Mouse (Mus musculus) monocyte, adult 2 months (primary cell): ENCODE data around the gene H2-Eb2.

Source experiments
- DNase-seq, 2 experiments: peaks; one replicate each; pipeline ENCODE4 v3.0.0; 2022; ENCODE audit warnings: low spot score in 2 of 2, low read depth in 1 of 2

H2-Eb2 gene

DNA sequence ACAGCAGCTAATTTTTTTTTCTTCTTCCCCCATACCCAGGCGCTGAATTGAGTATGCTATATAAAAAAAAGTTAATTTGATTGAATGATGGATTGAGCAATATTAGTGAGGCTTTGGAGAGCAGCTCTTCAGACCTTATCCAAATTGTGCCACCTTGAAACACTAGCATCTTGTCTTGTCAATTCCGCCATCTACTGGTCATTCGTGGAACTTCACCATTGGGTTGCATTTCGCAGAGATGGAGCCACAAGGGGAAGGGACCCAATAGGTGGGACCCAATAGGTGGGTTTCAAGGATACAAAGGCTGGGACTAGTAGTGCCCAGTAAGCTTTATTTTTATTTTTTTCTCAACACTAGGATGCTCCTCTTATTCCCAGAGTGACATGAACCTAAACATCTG, 24.0 kb downstream of the H2-Eb2 start:
- DNase-seq, result peak; percentile 49 to 80

- no peak for DNase-seq
Observed at GRCm38 (mm10) chr17:34354539-34354938, 29.1 kb downstream of the H2-Eb2 start, which contains the start of gene Btnl2. Gene Btnl2 (plus strand): TSS chr17:34354822.

GRCm38 (mm10) chr17:34354940-34355339, 29.5 kb downstream of the H2-Eb2 start:
- DNase-seq, result no peak

DNA sequence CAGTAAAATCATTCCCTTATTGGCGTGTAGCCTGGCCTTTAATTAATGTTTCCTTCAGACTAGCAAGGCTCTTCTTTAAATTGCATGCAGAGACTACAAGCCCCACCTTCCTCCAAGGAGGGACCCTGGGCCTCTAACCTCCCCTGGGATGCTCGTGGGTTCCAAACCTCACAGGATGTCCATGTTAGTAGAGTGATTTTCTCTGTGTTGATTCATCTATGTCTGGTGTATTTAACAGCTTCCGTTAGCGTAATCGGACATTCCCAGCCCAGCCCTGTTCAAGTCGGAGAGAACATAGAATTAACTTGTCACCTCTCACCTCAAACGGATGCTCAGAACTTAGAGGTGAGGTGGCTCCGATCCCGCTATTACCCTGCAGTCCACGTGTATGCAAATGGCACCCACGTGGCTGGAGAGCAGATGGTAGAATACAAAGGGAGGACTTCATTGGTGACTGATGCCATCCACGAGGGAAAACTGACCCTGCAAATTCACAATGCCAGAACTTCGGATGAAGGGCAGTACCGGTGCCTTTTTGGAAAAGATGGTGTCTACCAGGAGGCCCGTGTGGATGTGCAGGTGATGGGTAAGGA, 37.6 kb downstream of the H2-Eb2 start:
- DNase-seq, result no peak

- DNase-seq, result no peak
Observed at GRCm38 (mm10) chr17:34363676-34364310, 38.3 kb downstream of the H2-Eb2 start.

- no peak for DNase-seq
Observed at GRCm38 (mm10) chr17:34365031-34365430, 39.6 kb downstream of the H2-Eb2 start.

DNA sequence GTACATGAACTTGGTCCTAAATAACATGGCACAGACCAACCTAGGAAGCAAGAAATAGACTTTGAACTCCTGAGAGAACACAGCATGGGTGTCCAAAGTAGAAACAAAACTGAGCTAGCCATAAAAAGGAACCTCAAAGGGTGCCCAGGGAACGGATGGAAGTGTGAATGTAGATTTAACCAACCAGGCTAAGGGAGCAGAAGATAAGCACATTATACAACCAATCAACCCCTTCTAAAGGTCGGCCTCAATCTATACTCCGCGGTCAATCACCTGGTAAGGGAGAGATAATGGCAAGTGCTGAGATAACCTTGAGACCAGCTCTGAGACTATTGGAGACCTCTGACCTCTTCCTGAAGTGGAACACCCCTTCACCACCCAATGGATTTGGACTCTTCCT, 45.1 kb downstream of the H2-Eb2 start:
- no peak for DNase-seq

DNA sequence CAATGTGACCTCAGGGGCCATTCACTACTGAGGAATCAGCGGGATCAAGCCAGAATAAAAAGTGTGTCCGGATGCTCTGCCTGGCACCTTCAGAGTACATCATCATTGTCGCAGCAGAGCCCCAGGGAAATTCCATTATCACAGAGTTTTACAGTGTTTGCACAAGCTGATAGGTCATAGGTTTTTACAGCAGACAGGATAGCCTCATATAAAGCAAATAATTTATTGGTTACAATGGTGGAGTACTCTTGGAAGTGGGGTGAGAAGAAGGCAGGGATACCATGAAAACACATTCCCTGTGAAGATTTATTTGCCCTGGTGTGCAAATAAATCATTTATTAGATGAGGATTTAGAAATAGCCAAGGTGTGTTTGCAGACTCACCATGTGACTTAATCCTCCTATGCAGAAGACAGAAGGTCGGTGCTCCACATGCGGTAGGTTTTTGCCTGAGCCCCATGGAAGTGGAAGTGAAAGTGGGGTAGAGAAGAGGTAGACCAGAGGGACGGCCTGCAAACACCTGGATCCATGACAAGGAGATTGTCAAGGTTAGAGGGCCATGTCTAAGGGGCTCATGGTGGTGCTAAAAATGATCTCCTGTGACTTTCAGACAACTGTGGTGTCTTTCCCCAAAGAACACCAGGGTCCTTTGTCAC, 47.7 kb downstream of the H2-Eb2 start:
- no peak for DNase-seq

DNA sequence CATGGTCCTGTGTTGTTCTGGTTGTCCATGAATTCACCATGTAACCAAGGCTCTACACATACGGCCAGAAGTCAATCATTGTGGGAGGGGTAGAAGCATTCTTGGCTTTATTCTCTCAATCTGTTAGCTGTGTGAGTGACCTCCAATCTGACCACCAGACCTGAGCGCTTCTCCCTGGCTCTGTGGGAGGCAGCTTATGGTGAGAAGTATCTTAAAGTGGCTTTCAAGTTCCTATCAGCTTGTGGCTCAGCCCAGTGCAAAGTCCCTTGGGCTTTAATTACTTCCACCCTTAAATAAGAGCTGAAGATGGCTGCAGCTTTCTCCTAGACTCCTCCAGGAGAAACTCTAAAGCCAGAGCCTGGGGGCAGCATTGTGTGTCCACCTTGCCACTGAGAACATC, 51.4 kb downstream of the H2-Eb2 start, which contains the start of gene Btnl1:
Gene Btnl1, plus strand, starts transcription at position 286 of the 400 bp plus-strand sequence.
- no peak for DNase-seq

GRCm38 (mm10) chr17:34377450-34378209, 52.2 kb downstream of the H2-Eb2 start:
- no peak for DNase-seq

DNA sequence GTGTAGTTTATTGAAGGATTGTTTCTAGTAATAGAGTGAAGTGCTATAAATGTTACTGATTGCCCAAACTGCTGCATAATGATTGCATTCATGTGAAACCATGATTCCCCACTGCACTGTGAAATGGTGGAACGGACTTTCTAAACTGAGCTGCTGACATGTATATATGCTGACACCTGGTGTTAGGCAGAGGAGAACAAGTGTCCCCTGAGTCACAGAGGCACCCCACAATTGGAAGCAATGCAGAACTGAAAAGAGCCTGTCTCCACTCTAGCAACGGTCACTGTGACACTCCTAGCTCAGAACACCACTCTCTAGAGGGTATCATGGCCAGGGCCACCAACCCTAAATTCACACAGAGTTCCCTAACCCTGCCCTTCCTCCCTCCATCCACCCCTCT, 53.3 kb downstream of the H2-Eb2 start:
- no peak for DNase-seq

DNA sequence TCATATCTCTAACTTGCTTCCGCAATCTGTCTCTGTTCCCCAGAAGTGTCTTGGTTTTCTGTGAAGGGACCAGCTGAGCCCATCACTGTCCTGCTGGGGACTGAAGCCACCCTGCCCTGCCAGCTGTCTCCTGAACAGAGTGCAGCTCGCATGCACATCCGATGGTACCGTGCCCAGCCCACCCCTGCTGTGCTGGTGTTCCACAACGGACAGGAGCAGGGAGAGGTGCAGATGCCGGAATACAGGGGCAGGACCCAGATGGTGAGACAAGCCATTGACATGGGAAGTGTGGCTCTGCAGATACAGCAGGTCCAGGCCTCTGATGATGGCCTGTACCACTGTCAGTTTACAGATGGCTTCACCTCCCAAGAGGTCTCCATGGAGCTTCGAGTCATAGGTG, 54.0 kb downstream of the H2-Eb2 start:
- DNase-seq, result no peak

GRCm38 (mm10) chr17:34381876-34382275, 56.4 kb downstream of the H2-Eb2 start:
- no peak for DNase-seq

DNA sequence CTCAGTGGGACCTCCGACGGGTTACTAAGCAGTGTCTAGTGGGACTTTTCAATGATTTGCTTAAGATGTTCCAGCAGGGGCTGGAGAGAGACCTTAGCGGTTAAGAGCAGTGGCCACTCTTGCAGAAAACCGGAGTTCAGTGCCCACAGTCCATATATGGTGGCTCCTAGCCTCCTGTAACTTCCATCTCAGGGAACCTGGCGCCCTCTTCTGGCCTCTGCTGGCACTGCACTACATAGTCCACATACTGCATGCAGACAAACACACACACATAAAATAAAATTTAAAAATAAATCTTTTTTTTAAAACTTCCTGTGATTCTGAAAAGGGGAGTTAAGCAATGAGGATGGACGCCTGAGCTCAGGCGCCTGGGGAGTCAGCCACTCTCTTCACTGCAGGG, 57.7 kb downstream of the H2-Eb2 start:
- peak in 1 of 2 experiments; percentile 58 for DNase-seq

- no peak for DNase-seq
Observed at GRCm38 (mm10) chr17:34384699-34385098, 59.2 kb downstream of the H2-Eb2 start.

DNA sequence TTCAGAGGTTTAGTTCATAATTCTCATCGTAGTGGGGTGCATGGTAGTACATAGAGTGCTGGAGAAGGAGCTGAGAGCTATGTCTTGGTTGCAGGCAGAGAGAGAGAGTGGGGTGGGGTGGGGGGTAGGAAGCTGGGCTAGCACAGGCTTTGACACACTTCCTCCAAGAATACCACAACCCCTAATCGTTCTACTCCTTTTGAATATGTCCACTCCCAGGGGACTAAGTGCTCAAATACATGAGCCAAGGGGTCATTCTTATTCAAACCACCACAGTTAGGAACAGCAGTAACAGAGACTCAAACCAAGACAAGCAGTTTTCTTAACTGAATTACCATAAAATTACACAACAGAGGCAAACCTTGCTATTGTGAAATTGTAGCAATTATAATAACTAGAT, 61.2 kb downstream of the H2-Eb2 start:
- no peak for DNase-seq

GRCm38 (mm10) chr17:34388513-34388912, 63.0 kb downstream of the H2-Eb2 start:
- no peak for DNase-seq
